Mouse (Mus musculus): ENCODE measurements around the gene Erg28. TPM values are rescaled to one million over a fixed set of nuclear protein-coding genes. Genes with fewer than 3 reads are reported as not detected.

Erg28 gene
- 17.3 and 21.0 TPM in 2 replicates for polyA plus RNA-seq (2012; rRNA removed)

- Histone ChIP-seq H3K4me1 (ENCODE audit: control insufficient read depth, insufficient read depth, low read length) (no peaks in the 10 kb centered on the region; the same call in 1 of the 2 replicates), H3K27me3 (ENCODE audit: control insufficient read depth, insufficient read depth, low read length) (no peaks in the 10 kb centered on the region), H3K27ac (ENCODE audit: control insufficient read depth, insufficient read depth, low read depth, low read length) (peak within 1 kb of the TSS; percentile 99), H3K36me3 (ENCODE audit: control insufficient read depth, insufficient read depth, low read length) (peaks cover 1% of the 10 kb centered on the region; the same call in 1 of the 2 replicates), H3K4me3 (ENCODE audit: control insufficient read depth, low read depth, low read length) (peak within 1 kb of the TSS; percentile 99)
- TF ChIP-seq POLR2A (IDR thresholded peaks at IDR 0.05; ENCODE audit: control insufficient read depth, low read depth, low read length), result peak; percentile 70
- no peak for TF ChIP-seq CTCF (IDR thresholded peaks at IDR 0.05; ENCODE audit: control insufficient read depth, insufficient read depth, insufficient replicate concordance, low read depth, low read length)
These were observed at the start of gene Erg28, which contains the start of gene Ttll5 for GRCm38 (mm10) chr12:85824438-85825264. Gene Erg28 (minus strand): TSS chr12:85824550. Gene Ttll5 (plus strand): TSS chr12:85824659.

- Histone ChIP-seq H3K27me3 (ENCODE audit: control insufficient read depth, insufficient read depth, low read length) (no peaks in the 10 kb centered on the region), H3K4me1 (ENCODE audit: control insufficient read depth, insufficient read depth, low read length) (peaks cover 2% of the 10 kb centered on the region; the same call in 1 of the 2 replicates), H3K27ac (ENCODE audit: control insufficient read depth, insufficient read depth, low read depth, low read length) (no peak overlapping the region), H3K4me3 (ENCODE audit: control insufficient read depth, low read depth, low read length) (no peak overlapping the region), H3K36me3 (ENCODE audit: control insufficient read depth, insufficient read depth, low read length) (no peaks in the 10 kb centered on the region; the same call in none of the 2 replicates)
- no peak for TF ChIP-seq POLR2A (IDR thresholded peaks at IDR 0.05; ENCODE audit: control insufficient read depth, low read depth, low read length)
- TF ChIP-seq CTCF (IDR thresholded peaks at IDR 0.05; ENCODE audit: control insufficient read depth, insufficient read depth, insufficient replicate concordance, low read depth, low read length), result no peak
These were observed 45.1 kb upstream of the Erg28 start for GRCm38 (mm10) chr12:85869423-85869822.

GRCm38 (mm10) chr12:85867125-85867524 is 42.8 kb upstream of the Erg28 start:
- no peak for TF ChIP-seq CTCF (IDR thresholded peaks at IDR 0.05; ENCODE audit: control insufficient read depth, insufficient read depth, insufficient replicate concordance, low read depth, low read length)
- TF ChIP-seq POLR2A (IDR thresholded peaks at IDR 0.05; ENCODE audit: control insufficient read depth, low read depth, low read length), result no peak

GRCm38 (mm10) chr12:85866624-85867023 is 42.3 kb upstream of the Erg28 start:
- H3K27ac ChIP-seq (ENCODE audit: control insufficient read depth, insufficient read depth, low read depth, low read length), result no peak overlapping the region
- H3K27me3 ChIP-seq (ENCODE audit: control insufficient read depth, insufficient read depth, low read length), result no peaks in the 10 kb centered on the region
- TF ChIP-seq CTCF (IDR thresholded peaks at IDR 0.05; ENCODE audit: control insufficient read depth, insufficient read depth, insufficient replicate concordance, low read depth, low read length), result no peak
- TF ChIP-seq POLR2A (IDR thresholded peaks at IDR 0.05; ENCODE audit: control insufficient read depth, low read depth, low read length), result no peak

More at GRCm38 (mm10) chr12:85867125-85867524, 42.8 kb upstream of the Erg28 start:
- H3K27me3 ChIP-seq (ENCODE audit: control insufficient read depth, insufficient read depth, low read length), result no peaks in the 10 kb centered on the region
- H3K36me3 ChIP-seq (ENCODE audit: control insufficient read depth, insufficient read depth, low read length), result no peaks in the 10 kb centered on the region; the same call in none of the 2 replicates
- H3K27ac ChIP-seq (ENCODE audit: control insufficient read depth, insufficient read depth, low read depth, low read length), result no peak overlapping the region
- H3K4me1 ChIP-seq (ENCODE audit: control insufficient read depth, insufficient read depth, low read length), result peaks cover 2% of the 10 kb centered on the region; the same call in 1 of the 2 replicates
- H3K4me3 ChIP-seq (ENCODE audit: control insufficient read depth, low read depth, low read length), result no peak overlapping the region

GRCm38 (mm10) chr12:85865526-85865925 is 41.2 kb upstream of the Erg28 start:
- peaks cover 2% of the 10 kb centered on the region; the same call in 1 of the 2 replicates for H3K4me1 ChIP-seq (ENCODE audit: control insufficient read depth, insufficient read depth, low read length)
- H3K36me3 ChIP-seq (ENCODE audit: control insufficient read depth, insufficient read depth, low read length), result no peaks in the 10 kb centered on the region; the same call in none of the 2 replicates
- TF ChIP-seq POLR2A (IDR thresholded peaks at IDR 0.05; ENCODE audit: control insufficient read depth, low read depth, low read length), result no peak
- TF ChIP-seq CTCF (IDR thresholded peaks at IDR 0.05; ENCODE audit: control insufficient read depth, insufficient read depth, insufficient replicate concordance, low read depth, low read length), result no peak
- no peak overlapping the region for H3K4me3 ChIP-seq (ENCODE audit: control insufficient read depth, low read depth, low read length)
- no peak overlapping the region for H3K27ac ChIP-seq (ENCODE audit: control insufficient read depth, insufficient read depth, low read depth, low read length)
- no peaks in the 10 kb centered on the region for H3K27me3 ChIP-seq (ENCODE audit: control insufficient read depth, insufficient read depth, low read length)

More at GRCm38 (mm10) chr12:85866624-85867023, 42.3 kb upstream of the Erg28 start:
- Histone ChIP-seq H3K36me3 (ENCODE audit: control insufficient read depth, insufficient read depth, low read length) (no peaks in the 10 kb centered on the region; the same call in none of the 2 replicates), H3K4me3 (ENCODE audit: control insufficient read depth, low read depth, low read length) (no peak overlapping the region), H3K4me1 (ENCODE audit: control insufficient read depth, insufficient read depth, low read length) (peaks cover 2% of the 10 kb centered on the region; the same call in 1 of the 2 replicates)

- TF ChIP-seq CTCF (IDR thresholded peaks at IDR 0.05; ENCODE audit: control insufficient read depth, insufficient read depth, insufficient replicate concordance, low read depth, low read length) (no peak), POLR2A (IDR thresholded peaks at IDR 0.05; ENCODE audit: control insufficient read depth, low read depth, low read length) (no peak)
- Histone ChIP-seq H3K4me3 (ENCODE audit: control insufficient read depth, low read depth, low read length) (no peak overlapping the region), H3K27me3 (ENCODE audit: control insufficient read depth, insufficient read depth, low read length) (no peaks in the 10 kb centered on the region), H3K4me1 (ENCODE audit: control insufficient read depth, insufficient read depth, low read length) (no peaks in the 10 kb centered on the region), H3K36me3 (ENCODE audit: control insufficient read depth, insufficient read depth, low read length) (no peaks in the 10 kb centered on the region), H3K27ac (ENCODE audit: control insufficient read depth, insufficient read depth, low read depth, low read length) (no peak overlapping the region)
These were observed 38.2 kb upstream of the Erg28 start for GRCm38 (mm10) chr12:85862514-85862913.

- no peaks in the 10 kb centered on the region for H3K27me3 ChIP-seq (ENCODE audit: control insufficient read depth, insufficient read depth, low read length)
These were observed 35.3 kb upstream of the Erg28 start for GRCm38 (mm10) chr12:85859511-85860189.

More at GRCm38 (mm10) chr12:85859511-85860189, 35.3 kb upstream of the Erg28 start:
- Histone ChIP-seq H3K4me3 (ENCODE audit: control insufficient read depth, low read depth, low read length) (no peak overlapping the region), H3K36me3 (ENCODE audit: control insufficient read depth, insufficient read depth, low read length) (no peaks in the 10 kb centered on the region), H3K27ac (ENCODE audit: control insufficient read depth, insufficient read depth, low read depth, low read length) (no peak overlapping the region), H3K4me1 (ENCODE audit: control insufficient read depth, insufficient read depth, low read length) (no peaks in the 10 kb centered on the region)
- no peak for TF ChIP-seq CTCF (IDR thresholded peaks at IDR 0.05; ENCODE audit: control insufficient read depth, insufficient read depth, insufficient replicate concordance, low read depth, low read length)
- no peak for TF ChIP-seq POLR2A (IDR thresholded peaks at IDR 0.05; ENCODE audit: control insufficient read depth, low read depth, low read length)

Data from testis, adult 2 months (tissue).